ENCODE assay signal across 9 mouse cellular contexts in the genomic region with DNA sequence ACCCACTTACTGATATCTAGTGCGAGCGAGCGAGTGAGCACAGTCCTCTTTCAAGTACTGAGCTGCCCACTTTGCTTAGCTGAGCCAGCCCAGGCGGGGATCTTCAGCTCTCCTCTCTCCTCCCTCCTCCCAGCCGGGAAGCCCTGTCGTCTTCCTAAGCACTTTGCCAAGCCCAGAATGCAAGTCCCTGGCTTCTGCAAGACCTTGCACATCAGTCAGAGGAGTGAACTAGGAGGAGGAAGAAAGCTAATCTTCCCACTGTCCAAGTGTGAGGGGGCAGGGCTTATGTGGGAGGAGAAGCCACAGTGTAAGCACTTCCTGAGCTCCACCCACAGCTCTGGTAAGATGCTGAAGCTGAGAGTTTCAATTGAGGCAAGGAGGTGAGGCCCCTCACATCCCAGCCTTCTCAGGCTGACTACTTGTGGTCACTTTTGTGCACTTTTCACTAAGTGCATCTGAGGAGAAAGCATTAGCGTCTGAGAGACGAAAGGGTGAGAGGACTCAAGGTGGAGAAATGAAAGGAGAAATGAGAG.
DNase-seq lines count a peak whose midpoint lies in the region; ATAC-seq lines count a peak whose summit lies in the region.
"Had no signal": no experiment of that assay in that cellular context is flagged by ENCODE, and none has a peak within 500 bp of the region (broad histone marks: within the 10 kb centered on the region; RNA-seq: fewer than 3 reads in every experiment).

No protein-coding gene starts in this region.

- H3K27me3 ChIP-seq in hindbrain, embryonic 15.5 days = no peaks in the 10 kb centered on the region
- H3K27me3 ChIP-seq in hindbrain, embryonic 14.5 days (ENCODE audit: control insufficient read depth, insufficient read depth, low read length) = no peaks in the 10 kb centered on the region
- H3K27me3 ChIP-seq in heart, embryonic 16.5 days (ENCODE audit: control insufficient read depth, insufficient read depth, low read length) = no peaks in the 10 kb centered on the region
- H3K27me3 ChIP-seq in stomach, embryonic 16.5 days (ENCODE audit: control insufficient read depth, insufficient read depth, low read length) = no peaks in the 10 kb centered on the region
- H3K27me3 ChIP-seq: limb, embryonic 15.5 days had no signal

- no peak for DNase-seq in hindbrain, embryonic 14.5 days (ENCODE audit: low spot score)
- peak; percentile 75 for DNase-seq in right cerebral cortex, adult 18-20 months
- no peak for DNase-seq in right cerebral cortex, postnatal 4 days
- DNase-seq in testis, postnatal 14 days (ENCODE audit: low spot score) = no peak
- DNase-seq: cerebellum, adult 8-10 months had no signal

- 42% methylated on average over 8 of the region's 8 CpGs for WGBS in hindbrain, embryonic 15.5 days
- WGBS in hindbrain, embryonic 14.5 days = 36% methylated on average over 8 of the region's 8 CpGs
- 20% methylated on average over 8 of the region's 8 CpGs for WGBS in heart, embryonic 16.5 days
- 27% methylated on average over 8 of the region's 8 CpGs for WGBS in stomach, embryonic 16.5 days

- no peaks in the 10 kb centered on the region for H3K9me3 ChIP-seq in hindbrain, embryonic 15.5 days
- H3K9me3 ChIP-seq in hindbrain, embryonic 14.5 days (ENCODE audit: control insufficient read depth, low read length) = no peaks in the 10 kb centered on the region
- H3K9me3 ChIP-seq in heart, embryonic 16.5 days (replicated peaks; ENCODE audit: control insufficient read depth, low read length) = no peaks in the 10 kb centered on the region
- no peaks in the 10 kb centered on the region for H3K9me3 ChIP-seq in stomach, embryonic 16.5 days (replicated peaks; ENCODE audit: control insufficient read depth, low read length)
- H3K9me3 ChIP-seq: limb, embryonic 15.5 days had no signal

- ATAC-seq in hindbrain, embryonic 15.5 days (ENCODE audit: low FRiP score, low read depth) = peak; percentile 34; the same call in 1 of the 2 replicates
- no peak for ATAC-seq in hindbrain, embryonic 14.5 days (ENCODE audit: low FRiP score)
- no peak for ATAC-seq in heart, embryonic 16.5 days (replicated peaks; ENCODE audit: extremely low read depth, insufficient read depth, low FRiP score)
- ATAC-seq in stomach, embryonic 16.5 days (ENCODE audit: insufficient read depth, low FRiP score) = no peak

- H3K4me2 ChIP-seq in hindbrain, embryonic 15.5 days = peak overlapping the region; percentile 10; the same call in 1 of the 2 replicates
- no peak overlapping the region for H3K4me2 ChIP-seq in hindbrain, embryonic 14.5 days (replicated peaks)
- peak overlapping the region; percentile 55 for H3K4me2 ChIP-seq in heart, embryonic 16.5 days (ENCODE audit: low read depth, low read length)
- H3K4me2 ChIP-seq in stomach, embryonic 16.5 days (ENCODE audit: low read depth, low read length) = peak overlapping the region; percentile 22
- H3K4me2 ChIP-seq: limb, embryonic 15.5 days had no signal

- no peak overlapping the region for H3K4me3 ChIP-seq in hindbrain, embryonic 15.5 days
- H3K4me3 ChIP-seq in hindbrain, embryonic 14.5 days (replicated peaks; ENCODE audit: low read length) = no peak overlapping the region
- H3K4me3 ChIP-seq in heart, embryonic 16.5 days (ENCODE audit: low read length) = 0 out of 2 replicates have a peak overlapping the region, but pooled peaks have one; percentile 7
- no peak overlapping the region for H3K4me3 ChIP-seq in stomach, embryonic 16.5 days (replicated peaks; ENCODE audit: low read length)
- H3K4me3 ChIP-seq: limb, embryonic 15.5 days had no signal

- H3K36me3 ChIP-seq in hindbrain, embryonic 15.5 days = no peaks in the 10 kb centered on the region
- no peaks in the 10 kb centered on the region for H3K36me3 ChIP-seq in hindbrain, embryonic 14.5 days (replicated peaks; ENCODE audit: control insufficient read depth, insufficient read depth)
- H3K36me3 ChIP-seq in heart, embryonic 16.5 days (ENCODE audit: control insufficient read depth, insufficient read depth) = no peaks in the 10 kb centered on the region
- no peaks in the 10 kb centered on the region for H3K36me3 ChIP-seq in stomach, embryonic 16.5 days (ENCODE audit: control insufficient read depth, insufficient read depth, low read length)
- H3K36me3 ChIP-seq: limb, embryonic 15.5 days had no signal

- H3K4me1 ChIP-seq in hindbrain, embryonic 15.5 days (replicated peaks) = no peaks in the 10 kb centered on the region; the same call in 1 of the 2 replicates
- no peaks in the 10 kb centered on the region for H3K4me1 ChIP-seq in hindbrain, embryonic 14.5 days (replicated peaks; ENCODE audit: control insufficient read depth, insufficient read depth, low read length)
- no peaks in the 10 kb centered on the region; the same call in 1 of the 2 replicates for H3K4me1 ChIP-seq in heart, embryonic 16.5 days (ENCODE audit: control insufficient read depth, insufficient read depth, low read length)
- H3K4me1 ChIP-seq in stomach, embryonic 16.5 days (ENCODE audit: control insufficient read depth, insufficient read depth, low read length) = no peaks in the 10 kb centered on the region
- H3K4me1 ChIP-seq: limb, embryonic 15.5 days had no signal

- no peak overlapping the region for H3K27ac ChIP-seq in hindbrain, embryonic 15.5 days (replicated peaks)
- no peak overlapping the region for H3K27ac ChIP-seq in hindbrain, embryonic 14.5 days
- no peak overlapping the region for H3K27ac ChIP-seq in heart, embryonic 16.5 days (ENCODE audit: low read length)
- H3K27ac ChIP-seq in stomach, embryonic 16.5 days (ENCODE audit: low read length) = no peak overlapping the region
- H3K27ac ChIP-seq: limb, embryonic 15.5 days had no signal

- H3K9ac ChIP-seq in hindbrain, embryonic 15.5 days = no peak overlapping the region
- H3K9ac ChIP-seq in hindbrain, embryonic 14.5 days = no peak overlapping the region
- 0 out of 2 replicates have a peak overlapping the region, but pooled peaks have one; percentile 35 for H3K9ac ChIP-seq in heart, embryonic 16.5 days (ENCODE audit: low read length)
- no peak overlapping the region for H3K9ac ChIP-seq in stomach, embryonic 16.5 days (ENCODE audit: low read length)
- H3K9ac ChIP-seq: limb, embryonic 15.5 days had no signal
